Mouse (Mus musculus): ENCODE measurements around the gene Zfp972. TPM values are rescaled to one million over a fixed set of nuclear protein-coding genes. Genes with fewer than 3 reads are reported as not detected.
"Not testable (repeated sequence)": the region's sequence is repeated elsewhere in the genome, so short reads cannot be mapped to it uniquely, and the experiment has no call there.

Zfp972 gene
- 100 to 1,000 TPM in 1 of 26 experiments, 10 to 100 TPM in 18, 1 to 10 TPM in 7; 5.4 to 189 (median 21.5) TPM for total RNA-seq (2018; cell fraction: chromatin; rRNA removed)
- total RNA-seq (2018; cell fraction: cytosol; rRNA removed), result 1 to 10 TPM; 1.2 to 7.2 (median 2.3) TPM
- total RNA-seq (2018; cell fraction: nucleus; rRNA removed), result 10 to 100 TPM in 1 of 26 experiments, 1 to 10 TPM in 21, not detected in 4; 1.3 to 14.4 (median 4.3) TPM
- 0.91 to 3.0 TPM (median 2.8 TPM) in 3 replicates for polyA plus RNA-seq (2018)

DNA sequence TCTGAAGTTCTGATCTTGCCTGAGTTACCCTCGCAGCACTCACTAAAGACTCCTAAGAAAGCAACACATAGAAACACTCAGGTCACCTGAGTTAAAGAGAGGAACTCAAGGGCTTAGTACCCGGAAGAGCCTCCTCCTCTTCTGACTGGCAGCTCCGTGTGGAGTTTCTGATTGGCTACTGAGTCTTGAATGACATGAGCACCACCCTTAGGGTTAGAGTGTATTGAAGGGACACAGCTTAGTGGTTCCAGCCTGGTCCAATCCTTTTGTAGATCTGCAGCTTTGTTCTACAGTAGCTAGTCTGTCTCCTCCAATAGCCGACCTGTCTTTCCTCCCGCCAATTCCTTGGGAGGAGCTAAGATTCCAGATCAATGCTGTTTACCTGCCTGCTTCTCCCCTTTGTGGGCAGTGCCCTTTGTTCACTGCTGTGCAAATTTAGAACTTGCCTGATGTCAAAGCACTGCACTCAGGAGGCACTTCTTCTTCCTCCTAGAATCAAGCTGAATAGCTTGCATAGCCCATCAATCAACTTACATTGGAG is at the start of gene Zfp972:
Gene Zfp972, minus strand, starts transcription at position 51 of the 541 bp plus-strand sequence.
- peak within 1 kb of the TSS; percentile 13; the same call in 1 of the 2 replicates for H3K4me3 ChIP-seq (ENCODE audit: inconsistent target)
- H3K36me3 ChIP-seq (ENCODE audit: inconsistent target); H3K79me2 ChIP-seq (ENCODE audit: inconsistent target); H3K27ac ChIP-seq: not testable (repeated sequence)
- 49% methylated on average over 2 of the region's 5 CpGs for WGBS (ENCODE audit: missing documents)

DNA sequence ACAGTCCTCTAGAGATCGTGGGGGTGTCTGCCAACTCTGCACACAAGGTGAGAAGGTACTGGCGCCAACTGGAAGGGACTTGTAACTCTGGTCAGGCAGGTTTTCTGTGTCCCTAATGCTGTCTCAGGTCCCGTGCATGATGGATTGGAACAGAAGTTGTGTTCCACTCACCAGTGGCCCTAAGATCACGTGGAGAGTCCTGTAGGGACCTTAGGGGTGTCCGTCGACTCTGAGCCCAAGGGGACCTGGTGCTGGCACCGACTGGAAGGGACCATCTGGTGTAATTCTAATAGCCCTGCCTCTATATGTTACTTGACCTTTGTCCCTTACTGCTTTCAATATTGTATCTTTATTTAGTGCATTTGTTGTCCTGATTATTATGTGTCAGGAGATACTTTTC is 49.4 kb upstream of the Zfp972 start:
- H3K79me2 ChIP-seq (ENCODE audit: inconsistent target); H3K27ac ChIP-seq; H3K4me3 ChIP-seq (ENCODE audit: inconsistent target); H3K36me3 ChIP-seq (ENCODE audit: inconsistent target): not testable (repeated sequence)
- WGBS (ENCODE audit: missing documents), result 100% methylated on average over 1 of the region's 7 CpGs

DNA sequence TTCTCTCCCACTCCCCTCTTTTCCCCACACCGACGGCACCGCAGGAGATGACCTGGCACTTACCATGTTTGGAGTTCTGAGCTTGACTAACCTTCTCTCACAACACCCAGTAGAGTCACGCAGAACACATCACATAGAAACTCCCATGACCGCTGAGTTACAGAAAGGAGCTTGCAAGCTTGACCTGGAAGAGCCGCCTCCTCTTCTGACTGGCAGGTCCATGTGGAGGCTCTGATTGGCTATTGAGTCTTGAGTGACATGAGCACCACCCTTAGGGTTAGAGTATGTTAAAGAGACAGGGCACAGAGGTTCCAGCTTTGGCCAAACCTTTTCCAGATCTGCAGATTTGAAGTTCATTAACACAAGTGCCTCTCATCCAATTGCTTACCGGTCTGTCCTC is 31.7 kb upstream of the Zfp972 start, which contains the start of gene Gm14326:
Gene Gm14326, minus strand, starts transcription at position 153 of the 400 bp plus-strand sequence.
- no CpG with 5 or more reads among the region's 7 CpGs for WGBS (ENCODE audit: missing documents)
- H3K27ac ChIP-seq; H3K36me3 ChIP-seq (ENCODE audit: inconsistent target): not testable (repeated sequence)

DNA sequence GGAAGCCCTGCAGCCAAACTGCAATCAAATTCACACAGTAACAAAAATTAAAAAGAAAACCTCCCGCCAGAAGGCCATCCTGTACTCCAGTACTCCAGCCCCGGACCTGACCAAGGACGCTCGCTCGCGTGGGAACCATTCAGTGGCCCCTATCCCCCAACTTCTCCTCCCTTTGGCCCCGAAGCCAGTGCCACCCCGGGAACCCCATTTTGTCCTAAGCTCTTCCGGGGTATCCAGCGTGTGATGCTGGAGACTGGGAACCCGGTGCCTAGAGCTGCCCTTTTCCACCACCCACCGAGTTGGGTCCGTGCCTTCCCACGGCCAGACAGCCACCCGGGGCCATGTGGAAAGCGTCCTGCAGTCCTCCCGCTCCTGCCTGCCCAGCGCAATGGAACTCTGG is 31.3 kb upstream of the Zfp972 start:
- H3K4me3 ChIP-seq (ENCODE audit: inconsistent target), result peak overlapping the region; percentile 46
- H3K27ac ChIP-seq; H3K79me2 ChIP-seq (ENCODE audit: inconsistent target); H3K36me3 ChIP-seq (ENCODE audit: inconsistent target): not testable (repeated sequence)
- no CpG with 5 or more reads among the region's 18 CpGs for WGBS (ENCODE audit: missing documents)

More for the DNA sequence above, 31.7 kb upstream of the Zfp972 start, which contains the start of gene Gm14326:
- peak within 1 kb of the TSS; percentile 46 for H3K4me3 ChIP-seq (ENCODE audit: inconsistent target)
- H3K79me2 ChIP-seq (ENCODE audit: inconsistent target), result not testable (repeated sequence)

DNA sequence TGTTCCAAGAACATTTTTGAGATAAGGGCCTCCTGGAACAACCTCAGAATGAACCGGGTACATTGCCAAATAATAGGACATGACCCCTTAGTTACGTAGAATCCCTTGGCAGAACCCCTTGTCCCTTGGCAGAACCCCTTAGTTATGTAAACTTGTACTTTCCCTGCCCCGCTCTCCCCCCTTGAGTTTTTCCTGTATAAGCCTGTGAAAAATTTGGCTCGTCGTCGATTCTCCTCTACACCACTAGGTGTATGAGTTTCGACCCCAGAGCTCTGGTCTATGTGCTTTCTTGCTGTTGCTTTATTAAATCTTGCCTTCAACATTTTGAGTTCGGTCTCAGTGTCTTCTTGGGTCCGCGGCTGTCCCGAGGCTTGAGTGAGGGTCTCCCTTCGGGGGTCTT is 22.1 kb downstream of the Zfp972 start:
- H3K27ac ChIP-seq, result not testable (repeated sequence)

DNA sequence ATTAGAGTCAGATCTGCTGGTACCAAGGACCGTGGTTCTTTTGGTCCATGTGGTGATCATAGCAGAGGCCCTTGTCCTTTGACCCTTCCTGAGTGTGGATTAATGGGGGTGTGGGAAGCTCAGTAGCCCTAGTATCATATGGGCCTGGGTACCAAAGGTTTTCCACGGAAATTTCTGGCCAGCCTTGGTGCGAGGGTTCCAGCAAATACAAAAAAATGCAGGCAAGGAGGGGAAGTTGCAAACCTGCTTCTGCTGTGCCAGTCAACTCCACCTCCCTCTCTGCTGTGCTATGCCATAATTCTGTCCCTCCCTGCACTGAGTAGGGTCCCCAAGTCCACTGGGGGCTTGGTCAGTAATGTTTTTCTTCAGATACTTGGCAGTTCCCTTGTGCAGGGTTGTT is 27.2 kb downstream of the Zfp972 start:
- H3K79me2 ChIP-seq (ENCODE audit: inconsistent target); H3K36me3 ChIP-seq (ENCODE audit: inconsistent target); H3K27ac ChIP-seq; H3K4me3 ChIP-seq (ENCODE audit: inconsistent target): not testable (repeated sequence)
- WGBS (ENCODE audit: missing documents), result 82% methylated on average over 2 of the region's 3 CpGs

More for the DNA sequence above, 22.1 kb downstream of the Zfp972 start:
- H3K79me2 ChIP-seq (ENCODE audit: inconsistent target); H3K4me3 ChIP-seq (ENCODE audit: inconsistent target); H3K36me3 ChIP-seq (ENCODE audit: inconsistent target): not testable (repeated sequence)
- WGBS (ENCODE audit: missing documents), result no CpG with 5 or more reads among the region's 12 CpGs

DNA sequence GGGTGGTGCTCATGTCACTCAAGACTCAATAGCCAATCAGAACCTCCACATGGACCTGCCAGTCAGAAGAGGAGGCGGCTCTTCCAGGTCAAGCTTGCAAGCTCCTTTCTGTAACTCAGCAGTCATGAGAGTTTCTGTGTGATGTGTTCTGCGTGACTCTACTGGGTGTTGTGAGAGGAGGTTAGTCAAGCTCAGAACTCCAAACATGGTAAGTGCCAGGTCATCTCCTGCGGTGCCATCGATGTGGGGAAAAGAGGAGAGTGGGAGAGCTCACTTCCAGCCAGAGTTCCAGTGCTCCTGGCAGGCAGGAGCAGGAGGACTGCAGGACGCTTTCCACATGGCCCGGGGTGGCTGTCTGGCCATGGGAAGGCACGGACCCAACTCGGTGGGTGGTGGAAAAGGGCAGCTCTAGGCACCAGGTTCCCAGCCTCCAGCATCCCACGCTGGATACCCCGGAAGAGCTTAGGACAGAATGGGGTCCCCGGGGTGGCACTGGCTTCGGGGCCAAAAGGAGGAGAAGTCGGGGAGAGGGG is 28.3 kb downstream of the Zfp972 start, which contains the start of gene Gm14327:
Gene Gm14327, plus strand, starts transcription at position 51 of the 533 bp plus-strand sequence.
- H3K79me2 ChIP-seq (ENCODE audit: inconsistent target); H3K36me3 ChIP-seq (ENCODE audit: inconsistent target); H3K4me3 ChIP-seq (ENCODE audit: inconsistent target); H3K27ac ChIP-seq: not testable (repeated sequence)
- WGBS (ENCODE audit: missing documents), result 18% methylated on average over 2 of the region's 13 CpGs

DNA sequence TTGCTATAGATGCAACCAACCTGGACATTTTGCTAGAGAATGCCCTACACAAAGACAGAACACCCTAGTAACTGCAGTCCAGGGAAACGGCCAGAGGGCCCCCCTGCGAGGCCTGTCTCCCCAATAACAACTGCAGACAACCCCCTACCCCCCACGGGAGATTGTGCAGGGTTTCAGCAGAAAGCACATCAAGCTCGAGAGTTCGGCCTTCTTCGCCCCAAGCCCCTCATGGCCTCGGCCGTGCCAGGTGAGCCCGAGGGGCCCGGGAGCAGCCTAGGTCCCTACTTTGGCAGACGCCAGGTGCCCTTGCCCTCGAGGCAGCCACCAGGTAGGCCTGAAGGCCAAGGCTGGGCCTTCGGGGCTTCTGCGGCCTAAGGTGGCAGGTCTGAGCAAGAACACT is 37.7 kb downstream of the Zfp972 start:
- WGBS (ENCODE audit: missing documents), result no CpG with 5 or more reads among the region's 14 CpGs
- H3K79me2 ChIP-seq (ENCODE audit: inconsistent target); H3K36me3 ChIP-seq (ENCODE audit: inconsistent target); H3K27ac ChIP-seq; H3K4me3 ChIP-seq (ENCODE audit: inconsistent target): not testable (repeated sequence)

DNA sequence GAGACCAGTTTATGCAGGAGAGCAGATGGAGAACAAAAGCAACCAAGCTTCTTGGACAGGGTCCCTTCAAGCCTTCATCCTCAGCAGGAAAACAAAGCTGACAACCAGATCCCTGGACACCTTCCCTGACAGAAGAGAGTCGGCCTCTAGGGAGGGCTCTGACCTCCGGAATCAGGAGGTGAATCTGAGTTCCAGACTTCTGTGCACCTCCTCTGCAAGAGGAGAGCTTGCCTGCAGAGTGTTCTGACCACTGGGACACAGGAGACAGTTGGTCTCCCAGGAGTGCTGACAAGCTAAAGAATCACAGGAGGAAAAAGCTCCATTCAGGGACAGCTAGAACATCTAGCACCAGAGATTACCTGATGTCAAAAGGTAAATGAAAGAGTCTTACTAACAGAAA is 63.2 kb downstream of the Zfp972 start:
- H3K36me3 ChIP-seq (ENCODE audit: inconsistent target); H3K79me2 ChIP-seq (ENCODE audit: inconsistent target); H3K4me3 ChIP-seq (ENCODE audit: inconsistent target); H3K27ac ChIP-seq: not testable (repeated sequence)
- WGBS (ENCODE audit: missing documents), result 89% methylated on average over 2 of the region's 2 CpGs

Other genes starting within 250 kb of the Zfp972 start
- gene Gm14322, start 166.3 kb downstream of the Zfp972 start, polyA plus RNA-seq (2018), result 1.6 to 2.6 TPM (median 1.9 TPM) in 3 replicates
- gene Gm14325, start 85.3 kb downstream of the Zfp972 start, polyA plus RNA-seq (2018), result 38.8 to 56.3 TPM (median 51.5 TPM) in 3 replicates
- 1.0 to 1.4 TPM (median 1.1 TPM) in 3 replicates for gene Gm14327, start 28.5 kb downstream of the Zfp972 start, polyA plus RNA-seq (2018)
- gene Gm14326, start 31.7 kb upstream of the Zfp972 start, polyA plus RNA-seq (2018), result 14.5 to 32.2 TPM (median 25.1 TPM) in 3 replicates
- gene Zfp971, start 97.7 kb upstream of the Zfp972 start, polyA plus RNA-seq (2018), result 8.5 to 12.1 TPM (median 9.2 TPM) in 3 replicates
- gene Zfp931, start 152.9 kb upstream of the Zfp972 start, polyA plus RNA-seq (2018), result 7.2 to 13.1 TPM (median 10.9 TPM) in 3 replicates
- gene Phactr3, start 193.4 kb upstream of the Zfp972 start, polyA plus RNA-seq (2018), result not detected in 3 replicates

Data from macrophage (primary cell).